10 mouse cellular contexts compared by ENCODE assay signal in genomic region chr4:131920141-131920594, GRCm38 (mm10). TPM values are rescaled to one million over a fixed set of nuclear protein-coding genes. Genes with fewer than 3 reads are reported as not detected.
DNase-seq lines count a peak whose midpoint lies in the region; ATAC-seq and TF ChIP-seq lines count a peak whose summit lies in the region.
"Had no signal": no experiment of that assay in that cellular context is flagged by ENCODE, and none has a peak within 500 bp of the region (broad histone marks: within the 10 kb centered on the region; RNA-seq: fewer than 3 reads in every experiment).

No protein-coding gene starts in this region.

- H3K9me3 ChIP-seq in forebrain, postnatal 0 days (ENCODE audit: low read length): no peaks in the 10 kb centered on the region
- H3K9me3 ChIP-seq in hindbrain, postnatal 0 days (ENCODE audit: low read length): no peaks in the 10 kb centered on the region
- H3K9me3 ChIP-seq in liver, embryonic 16.5 days (replicated peaks; ENCODE audit: control insufficient read depth, low read length): no peaks in the 10 kb centered on the region
- no peaks in the 10 kb centered on the region for H3K9me3 ChIP-seq in stomach, embryonic 15.5 days

- 7% methylated on average over 50 of the region's 51 CpGs for WGBS in spleen, adult 2 months
- WGBS in forebrain, postnatal 0 days: 8% methylated on average over 45 of the region's 51 CpGs
- 10% methylated on average over 38 of the region's 51 CpGs for WGBS in hindbrain, postnatal 0 days
- 2% methylated on average over 40 of the region's 51 CpGs for WGBS in liver, embryonic 16.5 days (ENCODE audit: insufficient replicate concordance)
- 4% methylated on average over 49 of the region's 51 CpGs for WGBS in stomach, embryonic 15.5 days

- H3K36me3 ChIP-seq in spleen, adult 2 months (ENCODE audit: control insufficient read depth, insufficient read depth, low read length): peaks cover 15% of the 10 kb centered on the region
- peaks cover 7% of the 10 kb centered on the region; the same call in 1 of the 2 replicates for H3K36me3 ChIP-seq in forebrain, postnatal 0 days (ENCODE audit: insufficient read depth)
- peaks cover 11% of the 10 kb centered on the region; the same call in 1 of the 2 replicates for H3K36me3 ChIP-seq in hindbrain, postnatal 0 days (ENCODE audit: insufficient read depth, low read length)
- H3K36me3 ChIP-seq in liver, embryonic 16.5 days (ENCODE audit: control insufficient read depth, insufficient read depth): peaks cover 26% of the 10 kb centered on the region
- no peaks in the 10 kb centered on the region for H3K36me3 ChIP-seq in stomach, embryonic 15.5 days

- ATAC-seq in forebrain, postnatal 0 days: no peak
- no peak for ATAC-seq in hindbrain, postnatal 0 days
- ATAC-seq in liver, embryonic 16.5 days (ENCODE audit: low read depth): no peak
- ATAC-seq in stomach, embryonic 15.5 days (ENCODE audit: insufficient read depth, low FRiP score, low read depth): peak; percentile 20; the same call in 1 of the 2 replicates
- ATAC-seq: Patski had no signal

- H3K9ac ChIP-seq in forebrain, postnatal 0 days: no peak overlapping the region
- no peak overlapping the region for H3K9ac ChIP-seq in hindbrain, postnatal 0 days (replicated peaks; ENCODE audit: low read length)
- no peak overlapping the region for H3K9ac ChIP-seq in liver, embryonic 16.5 days (ENCODE audit: low read depth, low read length)
- H3K9ac ChIP-seq in stomach, embryonic 15.5 days: peak overlapping the region; percentile 32

- peak overlapping the region; percentile 9 for H3K4me3 ChIP-seq in spleen, adult 2 months (ENCODE audit: extremely low read depth, insufficient read depth, insufficient read length)
- peak overlapping the region; percentile 49 for H3K4me3 ChIP-seq in forebrain, postnatal 0 days (ENCODE audit: low read depth, low read length)
- H3K4me3 ChIP-seq in hindbrain, postnatal 0 days (ENCODE audit: low read length): peak overlapping the region; percentile 48
- H3K4me3 ChIP-seq in liver, embryonic 16.5 days (ENCODE audit: low read depth, low read length): peak overlapping the region; percentile 56
- H3K4me3 ChIP-seq in stomach, embryonic 15.5 days (replicated peaks): peak overlapping the region; percentile 61

- no peak for TF ChIP-seq CTCF in spleen, adult 2 months (IDR thresholded peaks at IDR 0.05; ENCODE audit: extremely low read depth, insufficient read depth, insufficient read length, insufficient replicate concordance)
- no peak for TF ChIP-seq CTCF in forebrain, postnatal 0 days (IDR thresholded peaks at IDR 0.05; ENCODE audit: low read depth)
- no peak for TF ChIP-seq CTCF in hindbrain, postnatal 0 days (IDR thresholded peaks at IDR 0.05; ENCODE audit: low read depth)

- H3K27ac ChIP-seq in spleen, adult 2 months (ENCODE audit: insufficient read depth, low read length): peak overlapping the region; percentile 43
- H3K27ac ChIP-seq in forebrain, postnatal 0 days (ENCODE audit: low read depth, low read length): no peak overlapping the region
- no peak overlapping the region for H3K27ac ChIP-seq in hindbrain, postnatal 0 days
- no peak overlapping the region for H3K27ac ChIP-seq in liver, embryonic 16.5 days (ENCODE audit: low read length)
- peak overlapping the region; percentile 2; the same call in 1 of the 2 replicates for H3K27ac ChIP-seq in stomach, embryonic 15.5 days
- H3K27ac ChIP-seq: macrophage had no signal

- peaks cover 7% of the 10 kb centered on the region; the same call in 1 of the 2 replicates for H3K4me1 ChIP-seq in spleen, adult 2 months (ENCODE audit: control insufficient read depth, insufficient read depth, insufficient read length)
- no peaks in the 10 kb centered on the region for H3K4me1 ChIP-seq in forebrain, postnatal 0 days (ENCODE audit: insufficient read depth)
- H3K4me1 ChIP-seq in hindbrain, postnatal 0 days (ENCODE audit: insufficient read depth, low read length): peaks cover 5% of the 10 kb centered on the region; the same call in 1 of the 2 replicates
- peaks cover 33% of the 10 kb centered on the region for H3K4me1 ChIP-seq in liver, embryonic 16.5 days (ENCODE audit: control insufficient read depth, low read depth, low read length)
- H3K4me1 ChIP-seq in stomach, embryonic 15.5 days: peaks cover 54% of the 10 kb centered on the region

- peaks cover 26% of the 10 kb centered on the region for H3K27me3 ChIP-seq in spleen, adult 2 months (ENCODE audit: control insufficient read depth, insufficient read depth, low read length)
- H3K27me3 ChIP-seq in forebrain, postnatal 0 days (ENCODE audit: insufficient read depth, low read length): peaks cover 73% of the 10 kb centered on the region
- H3K27me3 ChIP-seq in hindbrain, postnatal 0 days (ENCODE audit: insufficient read depth, low read length): peaks cover 49% of the 10 kb centered on the region
- H3K27me3 ChIP-seq in liver, embryonic 16.5 days (ENCODE audit: control insufficient read depth, insufficient read depth, low read depth, low read length): peaks cover 90% of the 10 kb centered on the region
- H3K27me3 ChIP-seq in stomach, embryonic 15.5 days (replicated peaks): peaks cover 45% of the 10 kb centered on the region
- H3K27me3 ChIP-seq: Patski had no signal

- no peak for TF ChIP-seq POLR2A in spleen, adult 2 months (IDR thresholded peaks at IDR 0.05; ENCODE audit: low read depth, low read length)

- H3K4me2 ChIP-seq in forebrain, postnatal 0 days (ENCODE audit: low read depth): peak overlapping the region; percentile 80; the same call in 1 of the 2 replicates
- peak overlapping the region; percentile 67 for H3K4me2 ChIP-seq in hindbrain, postnatal 0 days (ENCODE audit: low read depth, low read length)
- H3K4me2 ChIP-seq in liver, embryonic 16.5 days (ENCODE audit: low read depth, low read length): peak overlapping the region; percentile 66
- peak overlapping the region; percentile 93 for H3K4me2 ChIP-seq in stomach, embryonic 15.5 days

- no peak for DNase-seq in spleen, adult 2 months (ENCODE audit: low read depth in 1 of 2, low spot score in 2 of 2)
- DNase-seq in spleen, adult 18-20 months: no peak
- DNase-seq in forebrain, postnatal 0 days: peak; percentile 15
- DNase-seq in hindbrain, postnatal 0 days (ENCODE audit: low spot score): no peak
- no peak for DNase-seq in right cerebral cortex, postnatal 4 days
- no peak for DNase-seq in cerebellum, postnatal 36 days

RNA-seq across cellular contexts. Expression of gene Tmem200b, which starts 1.4 kb away (rescaled TPM):
- polyA plus RNA-seq in spleen, adult 2 months (2012; rRNA removed): 11.4 and 17.3 TPM in 2 replicates
- total RNA-seq in forebrain, postnatal 0 days (2014; rRNA removed): 2.5 and 2.7 TPM in 2 replicates
- polyA plus RNA-seq in forebrain, postnatal 0 days (2015; fragmentation: Nextera tagmentation; extraction: Ambion mirVana): 0.26 and 0.33 TPM in 2 replicates
- total RNA-seq in hindbrain, postnatal 0 days (2014; rRNA removed): 2.3 and 3.2 TPM in 2 replicates
- polyA plus RNA-seq in hindbrain, postnatal 0 days (2015; fragmentation: Nextera tagmentation; extraction: Ambion mirVana): 0.48 and 0.64 TPM in 2 replicates
- not detected in 2 replicates for polyA plus RNA-seq in liver, embryonic 16.5 days (2015; fragmentation: Nextera tagmentation; extraction: Ambion mirVana)
- 0.99 and 1.2 TPM in 2 replicates for polyA plus RNA-seq in stomach, embryonic 15.5 days (2015; fragmentation: Nextera tagmentation; extraction: Ambion mirVana)
- polyA plus RNA-seq: macrophage, Patski had no signal

RNA-seq across cellular contexts. Expression of gene Srsf4, which starts 46.8 kb away (rescaled TPM):
- polyA plus RNA-seq in spleen, adult 2 months (2012; rRNA removed): 28.8 and 31.9 TPM in 2 replicates
- 28.2 and 49.4 TPM in 2 replicates for total RNA-seq in forebrain, postnatal 0 days (2014; rRNA removed)
- polyA plus RNA-seq in forebrain, postnatal 0 days (2015; fragmentation: Nextera tagmentation; extraction: Ambion mirVana): 81.3 and 99.7 TPM in 2 replicates
- 25.9 and 28.3 TPM in 2 replicates for total RNA-seq in hindbrain, postnatal 0 days (2014; rRNA removed)
- 76.0 and 86.0 TPM in 2 replicates for polyA plus RNA-seq in hindbrain, postnatal 0 days (2015; fragmentation: Nextera tagmentation; extraction: Ambion mirVana)
- polyA plus RNA-seq in liver, embryonic 16.5 days (2015; fragmentation: Nextera tagmentation; extraction: Ambion mirVana): 51.2 and 51.9 TPM in 2 replicates
- 95.1 and 97.8 TPM in 2 replicates for polyA plus RNA-seq in stomach, embryonic 15.5 days (2015; fragmentation: Nextera tagmentation; extraction: Ambion mirVana)

Comparison
In these comparisons a context has a peak if more than half of its experiments do, and no peak if none do; other contexts are left out.
1. H3K27ac ChIP-seq: peak in spleen, adult 2 months (single experiment) and stomach, embryonic 15.5 days (single experiment); none in forebrain, postnatal 0 days (single experiment), hindbrain, postnatal 0 days (single experiment) and liver, embryonic 16.5 days (single experiment).
2. H3K4me3 ChIP-seq: peak in every context shown above with its lines; median percentile 61 in stomach, embryonic 15.5 days; 56 in liver, embryonic 16.5 days; 49 in forebrain, postnatal 0 days; 48 in hindbrain, postnatal 0 days; 9 in spleen, adult 2 months.
3. Peak in every context shown above with its lines, with median percentiles within 50 percentile points of each other: H3K4me2 ChIP-seq.